Mouse (Mus musculus) stomach, embryonic 16.5 days (tissue): Measurements from ENCODE around the gene Nprl3. TPM values are rescaled to one million over a fixed set of nuclear protein-coding genes. Genes with fewer than 3 reads are reported as not detected.
"Not testable (repeated sequence)": the region's sequence is repeated elsewhere in the genome, so short reads cannot be mapped to it uniquely, and the experiment has no call there.

Experiments
- ATAC-seq: fragments of 200-750 bp; cut with Nextera tagmentation; 2 replicates; pipeline ENCODE4 v1.8.0; 2017; ENCODE audit warnings: moderate number of reproducible peaks, moderate TSS enrichment; ENCODE audit not compliant: insufficient read depth, low FRiP score
- H3K27ac ChIP-seq: fragments of 300-500 bp; sonication (generic); 2 replicates; pipeline ENCODE4 v1.5.1; 2014; ENCODE audit warnings: low read length
- H3K27me3 ChIP-seq: fragments of 300-500 bp; sonication (generic); 2 replicates; pipeline ENCODE4 v1.6.1; 2014; ENCODE audit warnings: low read length, control low read depth, mixed read lengths; ENCODE audit not compliant: control insufficient read depth, insufficient read depth
- H3K36me3 ChIP-seq: fragments of 300-500 bp; sonication (generic); 2 replicates; pipeline ENCODE4 v1.6.1; 2014; ENCODE audit warnings: low read length; ENCODE audit not compliant: control insufficient read depth, insufficient read depth
- H3K4me1 ChIP-seq: fragments of 300-500 bp; sonication (generic); 2 replicates; pipeline ENCODE4 v1.6.1; 2014; ENCODE audit warnings: low read length, control low read depth, mixed read lengths; ENCODE audit not compliant: control insufficient read depth, insufficient read depth
- H3K4me2 ChIP-seq: fragments of 300-500 bp; sonication (generic); 2 replicates; pipeline ENCODE4 v1.6.1; 2014; ENCODE audit warnings: low read depth, low read length, mixed read lengths
- H3K4me3 ChIP-seq: fragments of 300-500 bp; sonication (generic); replicated peaks from 2 replicates; pipeline ENCODE4 v1.5.1; 2014; ENCODE audit warnings: mild to moderate bottlenecking, low read length
- H3K9ac ChIP-seq: fragments of 300-500 bp; sonication (generic); 2 replicates; pipeline ENCODE4 v1.6.1; 2014; ENCODE audit warnings: low read length
- H3K9me3 ChIP-seq: fragments of 300-500 bp; sonication (generic); replicated peaks from 2 replicates; pipeline ENCODE4 v1.6.1; 2016; ENCODE audit warnings: low read length, control low read depth; ENCODE audit not compliant: control insufficient read depth
- WGBS: fragments of 180-500 bp; shearing (Covaris S2); extraction: QIAGEN DNeasy Blood & Tissue Kit; methylation state at CpG from one replicate; pipeline ENCODE4 v1.1.7; 2014; 5-methylcytosine and 5-hydroxymethylcytosine counted together
- polyA plus RNA-seq: library from polyadenylated mRNA; unstranded; fragments of >200 nt; fragmentation: Nextera tagmentation; extraction: Ambion mirVana; gene quantifications from 2 replicates; pipeline ENCODE4 v1.2.1, GENCODE M21; 2015

Nprl3 gene
- polyA plus RNA-seq, 1 experiment from 2014 or later: 36.8 TPM

DNA sequence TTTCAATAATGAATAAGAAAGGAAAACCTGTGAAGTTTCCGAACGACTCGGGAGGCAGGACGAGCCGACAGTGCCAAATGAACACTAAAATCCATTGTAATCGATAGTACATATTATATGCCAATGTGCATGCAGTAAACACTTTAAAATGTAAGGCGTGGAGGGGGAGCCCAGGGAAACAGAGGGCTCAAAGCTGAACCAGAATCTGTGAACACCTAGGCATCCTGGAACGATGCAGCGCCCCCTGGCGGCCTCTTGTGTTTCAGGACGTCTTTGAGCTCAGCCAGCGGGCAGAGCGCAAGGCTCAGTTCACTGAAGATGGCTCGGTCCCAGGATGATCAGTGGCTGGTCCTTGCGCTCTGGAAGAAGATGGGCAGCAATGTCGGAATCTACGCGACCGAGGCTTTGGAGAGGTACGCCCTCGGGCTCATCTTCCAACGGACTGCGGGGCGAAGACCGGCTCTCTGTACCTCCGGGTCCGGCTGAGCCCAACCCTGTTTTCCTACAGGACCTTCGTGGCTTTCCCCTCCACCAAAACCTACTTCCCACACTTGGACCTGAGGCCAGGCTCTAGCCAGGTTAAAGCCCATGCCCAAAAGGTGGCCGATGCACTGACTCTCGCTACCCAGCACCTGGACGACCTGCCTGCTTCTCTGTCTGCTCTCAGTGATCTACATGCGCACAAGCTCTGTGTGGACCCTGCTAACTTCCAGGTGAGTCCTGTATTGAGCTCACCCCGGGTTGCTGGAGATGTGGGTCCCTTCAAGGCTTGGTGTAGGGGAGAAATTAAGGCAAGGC is 19.4 kb upstream of the Nprl3 start, which contains the start of gene Hbq1b:
Hbq1b (plus strand) TSS at position 271 of the 798 bp plus-strand sequence.
- not testable (repeated sequence) for H3K4me1 ChIP-seq, H3K27me3 ChIP-seq, H3K9me3 ChIP-seq, H3K9ac ChIP-seq, H3K36me3 ChIP-seq, H3K27ac ChIP-seq
- Histone ChIP-seq H3K4me3 (peak within 1 kb of the TSS; percentile 30), H3K4me2 (peak within 1 kb of the TSS; percentile 50)
- 18% methylated on average over 30 of the region's 33 CpGs for WGBS
- peak; percentile 41; the same call in 1 of the 2 replicates for ATAC-seq

DNA sequence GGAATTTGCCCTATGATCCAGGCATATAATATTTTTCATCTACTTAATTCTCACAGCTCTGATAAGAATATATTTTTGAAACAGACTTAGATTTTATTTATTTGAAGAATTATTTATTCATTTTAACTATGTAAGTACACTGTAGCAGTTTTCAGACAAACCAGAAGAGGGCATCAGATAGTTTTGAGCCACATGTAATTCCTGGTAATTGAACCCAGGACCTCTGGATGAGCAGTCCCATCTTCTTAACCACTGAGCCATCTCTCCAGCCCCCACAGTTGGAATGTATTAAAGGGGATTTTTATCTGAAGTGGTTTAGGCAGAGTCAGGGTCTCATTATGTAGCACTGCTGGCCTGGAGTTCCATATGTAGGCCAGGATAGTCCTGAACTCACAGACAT is 18.4 kb upstream of the Nprl3 start:
- not testable (repeated sequence) for H3K9me3 ChIP-seq, H3K27ac ChIP-seq, H3K4me1 ChIP-seq, H3K27me3 ChIP-seq, H3K4me2 ChIP-seq, ATAC-seq, H3K36me3 ChIP-seq, H3K4me3 ChIP-seq, H3K9ac ChIP-seq

DNA sequence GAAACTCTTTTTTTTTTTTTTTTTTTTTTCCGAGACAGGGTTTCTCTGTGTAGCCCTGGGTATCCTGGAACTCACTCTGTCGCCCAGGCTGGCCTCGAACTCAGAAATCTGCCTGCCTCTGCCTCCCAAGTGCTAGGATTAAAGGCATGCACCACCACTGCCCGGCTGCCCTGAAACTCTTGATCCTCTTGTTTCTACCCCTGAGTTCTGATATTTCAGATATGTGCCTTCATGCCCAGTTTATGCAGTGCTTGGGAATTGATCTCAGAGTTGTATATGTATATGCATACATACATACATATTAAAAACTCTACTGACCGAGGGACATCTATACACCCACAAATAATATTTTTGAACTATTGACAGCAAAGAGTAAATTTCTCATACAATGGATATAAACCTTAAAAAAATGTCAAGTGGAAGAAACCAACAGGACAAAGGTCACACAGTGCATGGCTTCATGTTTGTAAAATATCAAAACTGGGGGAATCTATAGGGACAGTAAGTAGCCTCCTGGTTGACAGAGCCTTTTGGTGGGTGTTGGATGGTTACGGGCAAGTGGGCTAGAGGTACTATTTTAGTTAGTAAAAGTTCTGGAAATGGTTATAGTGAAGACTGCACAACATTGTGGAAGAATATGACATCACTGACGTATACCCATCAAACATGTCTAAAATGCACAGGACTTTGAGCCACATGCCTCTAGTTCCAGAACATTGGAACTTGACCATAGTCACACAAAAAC is 17.7 kb upstream of the Nprl3 start:
- no peak overlapping the region for H3K4me2 ChIP-seq
- H3K4me1 ChIP-seq: no peaks in the 10 kb centered on the region
- no peaks in the 10 kb centered on the region for H3K36me3 ChIP-seq
- 0 out of 2 replicates have a peak, but pooled peaks cover 4% of the 10 kb centered on the region for H3K27me3 ChIP-seq
- no peak overlapping the region for H3K4me3 ChIP-seq
- no peaks in the 10 kb centered on the region for H3K9me3 ChIP-seq
- H3K9ac ChIP-seq: no peak overlapping the region
- no peak overlapping the region for H3K27ac ChIP-seq
- ATAC-seq: peak; percentile 45
- 75% methylated on average over 7 of the region's 7 CpGs for WGBS

- H3K4me1 ChIP-seq, H3K36me3 ChIP-seq, ATAC-seq, H3K4me2 ChIP-seq, H3K27me3 ChIP-seq, H3K9ac ChIP-seq, H3K9me3 ChIP-seq, H3K27ac ChIP-seq, H3K4me3 ChIP-seq: not testable (repeated sequence)
- 47% methylated on average over 2 of the region's 2 CpGs for WGBS
Observed at GRCm38 (mm10) chr11:32284582-32284981, 17.1 kb upstream of the Nprl3 start.

- not testable (repeated sequence) for H3K4me1 ChIP-seq, H3K9ac ChIP-seq, H3K27ac ChIP-seq, H3K4me3 ChIP-seq, H3K36me3 ChIP-seq, H3K9me3 ChIP-seq, H3K27me3 ChIP-seq, H3K4me2 ChIP-seq
- ATAC-seq: peak; percentile 52
- WGBS: 64% methylated on average over 1 of the region's 5 CpGs
Observed at GRCm38 (mm10) chr11:32283091-32283777, 15.7 kb upstream of the Nprl3 start, which contains the start of gene Hba-a1. Hba-a1 (plus strand) TSS chr11:32283511.

- no peak overlapping the region for H3K27ac ChIP-seq
- H3K4me3 ChIP-seq: no peak overlapping the region
- H3K36me3 ChIP-seq: no peaks in the 10 kb centered on the region
- H3K9ac ChIP-seq: no peak overlapping the region
- H3K27me3 ChIP-seq: no peaks in the 10 kb centered on the region
- WGBS: 72% methylated on average over 1 of the region's 1 CpGs
- no peak overlapping the region for H3K4me2 ChIP-seq
- no peaks in the 10 kb centered on the region for H3K4me1 ChIP-seq
- no peak for ATAC-seq
- no peaks in the 10 kb centered on the region for H3K9me3 ChIP-seq
Observed at GRCm38 (mm10) chr11:32281416-32282144, 14.1 kb upstream of the Nprl3 start.

GRCm38 (mm10) chr11:32280646-32281045 is 13.1 kb upstream of the Nprl3 start:
- H3K4me1 ChIP-seq: no peaks in the 10 kb centered on the region
- no peak overlapping the region for H3K27ac ChIP-seq
- no peaks in the 10 kb centered on the region for H3K9me3 ChIP-seq
- H3K4me3 ChIP-seq: no peak overlapping the region
- H3K9ac ChIP-seq: no peak overlapping the region
- no peaks in the 10 kb centered on the region for H3K36me3 ChIP-seq
- no peak overlapping the region for H3K4me2 ChIP-seq
- no peaks in the 10 kb centered on the region for H3K27me3 ChIP-seq
- 54% methylated on average over 2 of the region's 2 CpGs for WGBS
- ATAC-seq: no peak

DNA sequence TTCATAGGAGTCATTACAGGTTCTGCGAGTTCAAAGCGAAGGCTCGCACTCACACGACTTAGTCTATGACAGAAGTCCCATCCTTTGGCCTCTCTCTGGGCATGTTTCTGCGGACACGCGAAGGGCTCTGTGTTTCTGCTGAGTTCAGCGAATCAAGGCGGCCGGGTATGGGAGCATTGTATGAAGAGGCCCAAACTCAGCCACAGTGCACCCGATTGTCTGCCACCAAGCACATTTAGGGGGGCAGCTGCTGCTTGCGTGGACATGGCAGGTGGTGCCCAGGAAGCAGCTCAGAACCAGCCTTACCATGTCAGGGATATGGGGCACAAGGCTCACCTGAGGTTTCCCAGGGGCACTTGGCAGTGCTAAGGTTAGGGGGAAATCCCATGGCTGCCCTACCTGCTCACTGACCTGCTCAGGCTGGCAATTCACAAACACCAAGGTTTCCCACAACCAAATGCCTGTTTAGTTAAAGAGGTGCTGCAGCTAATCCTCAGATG is 11.0 kb upstream of the Nprl3 start:
- WGBS: 77% methylated on average over 12 of the region's 12 CpGs
- H3K9ac ChIP-seq: no peak overlapping the region
- H3K27me3 ChIP-seq: no peaks in the 10 kb centered on the region
- H3K4me3 ChIP-seq: no peak overlapping the region
- no peaks in the 10 kb centered on the region for H3K4me1 ChIP-seq
- H3K36me3 ChIP-seq: no peaks in the 10 kb centered on the region
- H3K4me2 ChIP-seq: no peak overlapping the region
- H3K27ac ChIP-seq: no peak overlapping the region
- H3K9me3 ChIP-seq: no peaks in the 10 kb centered on the region
- ATAC-seq: no peak
